Mouse (Mus musculus) lung, embryonic 15.5 days (tissue): Measurements from ENCODE around the gene Selplg. TPM values are rescaled to one million over a fixed set of nuclear protein-coding genes. Genes with fewer than 3 reads are reported as not detected.
"Not testable (repeated sequence)": the region's sequence is repeated elsewhere in the genome, so short reads cannot be mapped to it uniquely, and the experiment has no call there.

ENCODE experiments used
- ATAC-seq: fragments of 200-750 bp; cut with Nextera tagmentation; 2 replicates; pipeline ENCODE4 v1.8.0; 2017; ENCODE audit warnings: moderate number of reproducible peaks, borderline replicate concordance; ENCODE audit not compliant: low FRiP score, low TSS enrichment; ENCODE audit errors: extremely low read depth
- H3K27ac ChIP-seq: fragments of 300-500 bp; sonication (generic); 2 replicates; pipeline ENCODE4 v1.5.1; 2015; ENCODE audit warnings: moderate library complexity, mild to moderate bottlenecking, inconsistent platforms
- H3K27me3 ChIP-seq: fragments of 300-500 bp; sonication (generic); 2 replicates; pipeline ENCODE4 v1.6.1; 2015; ENCODE audit warnings: inconsistent platforms
- H3K36me3 ChIP-seq: fragments of 300-500 bp; sonication (generic); 2 replicates; pipeline ENCODE4 v1.6.1; 2015; ENCODE audit warnings: inconsistent platforms
- H3K4me1 ChIP-seq: fragments of 300-500 bp; sonication (generic); 2 replicates; pipeline ENCODE4 v1.6.1; 2015; ENCODE audit warnings: inconsistent platforms
- H3K4me2 ChIP-seq: fragments of 300-500 bp; sonication (generic); 2 replicates; pipeline ENCODE4 v1.6.1; 2015; ENCODE audit warnings: inconsistent platforms, mild to moderate bottlenecking, moderate library complexity
- H3K4me3 ChIP-seq: fragments of 300-500 bp; sonication (generic); 2 replicates; pipeline ENCODE4 v1.5.1; 2015; ENCODE audit warnings: mild to moderate bottlenecking, inconsistent platforms
- H3K9ac ChIP-seq: fragments of 300-500 bp; sonication (generic); 2 replicates; pipeline ENCODE4 v1.6.1; 2015; ENCODE audit warnings: inconsistent platforms
- H3K9me3 ChIP-seq: fragments of 300-500 bp; sonication (generic); 2 replicates; pipeline ENCODE4 v1.6.1; 2016; ENCODE audit warnings: inconsistent platforms
- WGBS: fragments of 180-500 bp; shearing (Covaris S2); methylation state at CpG from one replicate; pipeline ENCODE4 v1.1.7; 2015; 5-methylcytosine and 5-hydroxymethylcytosine counted together
- polyA plus RNA-seq: library from polyadenylated mRNA; unstranded; fragments of >200 nt; fragmentation: Nextera tagmentation; extraction: Ambion mirVana; gene quantifications from 2 replicates; pipeline ENCODE4 v1.2.1, GENCODE M21; 2015

Selplg gene
- polyA plus RNA-seq, 1 experiment from 2014 or later, result 8.2 TPM

DNA sequence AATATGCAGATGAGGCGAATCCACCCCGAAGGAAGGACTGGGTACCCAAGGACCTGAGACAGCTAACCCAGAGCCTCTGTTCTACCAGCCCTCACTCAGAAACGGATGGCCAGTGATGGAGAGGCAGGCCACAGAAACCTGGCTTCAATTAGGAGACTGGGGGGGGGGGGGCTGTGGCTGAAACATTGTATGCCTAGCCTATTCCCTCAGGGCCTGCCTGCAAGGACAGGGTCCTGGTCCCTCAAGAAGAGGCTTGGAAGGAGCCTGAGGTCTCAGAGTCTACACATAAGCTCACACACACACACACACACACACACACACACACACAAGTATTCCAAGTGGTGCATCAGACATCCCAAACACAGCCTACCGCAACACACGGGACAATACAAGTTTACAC, 32.8 kb downstream of the Selplg start:
- no peaks in the 10 kb centered on the region for H3K27me3 ChIP-seq
- 31% methylated on average over 5 of the region's 5 CpGs for WGBS
- H3K27ac ChIP-seq, result peak overlapping the region; percentile 73
- peak overlapping the region; percentile 56 for H3K4me2 ChIP-seq
- peak overlapping the region; percentile 45 for H3K4me3 ChIP-seq
- no peaks in the 10 kb centered on the region for H3K9me3 ChIP-seq
- H3K9ac ChIP-seq, result peak overlapping the region; percentile 40
- H3K4me1 ChIP-seq, result peaks cover 47% of the 10 kb centered on the region
- peak; percentile 1; the same call in 1 of the 2 replicates for ATAC-seq
- no peaks in the 10 kb centered on the region for H3K36me3 ChIP-seq

- Histone ChIP-seq H3K36me3 (0 out of 2 replicates have a peak, but pooled peaks cover 4% of the 10 kb centered on the region), H3K4me3 (peak overlapping the region; percentile 45), H3K9ac (no peak overlapping the region), H3K27me3 (no peaks in the 10 kb centered on the region), H3K27ac (no peak overlapping the region), H3K9me3 (no peaks in the 10 kb centered on the region), H3K4me1 (peaks cover 47% of the 10 kb centered on the region), H3K4me2 (peak overlapping the region; percentile 56)
- WGBS, result 52% methylated on average over 9 of the region's 9 CpGs
- ATAC-seq, result no peak
Observed at GRCm38 (mm10) chr5:113798525-113798924, 33.9 kb downstream of the Selplg start.

- H3K4me1 ChIP-seq, result peaks cover 57% of the 10 kb centered on the region
- H3K9me3 ChIP-seq, result no peaks in the 10 kb centered on the region
- WGBS, result 16% methylated on average over 19 of the region's 19 CpGs
- peak overlapping the region; percentile 22 for H3K4me3 ChIP-seq
- H3K4me2 ChIP-seq, result peak overlapping the region; percentile 56
- peak overlapping the region; percentile 28 for H3K9ac ChIP-seq
- 0 out of 2 replicates have a peak, but pooled peaks cover 4% of the 10 kb centered on the region for H3K36me3 ChIP-seq
- no peak for ATAC-seq
- peak overlapping the region; percentile 74 for H3K27ac ChIP-seq
- no peaks in the 10 kb centered on the region for H3K27me3 ChIP-seq
Observed at GRCm38 (mm10) chr5:113797149-113797882, 35.1 kb downstream of the Selplg start.

- WGBS, result 8% methylated on average over 13 of the region's 13 CpGs
- Histone ChIP-seq H3K4me3 (peak overlapping the region; percentile 22), H3K27me3 (no peaks in the 10 kb centered on the region), H3K9ac (peak overlapping the region; percentile 28; the same call in 1 of the 2 replicates), H3K36me3 (0 out of 2 replicates have a peak, but pooled peaks cover 4% of the 10 kb centered on the region), H3K4me2 (peak overlapping the region; percentile 56), H3K27ac (peak overlapping the region; percentile 74), H3K9me3 (no peaks in the 10 kb centered on the region), H3K4me1 (peaks cover 62% of the 10 kb centered on the region)
- ATAC-seq, result 0 out of 2 replicates have a peak, but pooled peaks have one; percentile 2
Observed at GRCm38 (mm10) chr5:113796401-113797148, 35.9 kb downstream of the Selplg start.

- Histone ChIP-seq H3K27me3 (no peaks in the 10 kb centered on the region), H3K4me2 (no peak overlapping the region), H3K9me3 (no peaks in the 10 kb centered on the region), H3K4me1 (peaks cover 53% of the 10 kb centered on the region), H3K36me3 (0 out of 2 replicates have a peak, but pooled peaks cover 4% of the 10 kb centered on the region), H3K27ac (peak overlapping the region; percentile 84; the same call in 1 of the 2 replicates), H3K4me3 (no peak overlapping the region), H3K9ac (no peak overlapping the region)
- 69% methylated on average over 16 of the region's 16 CpGs for whole genome bisulfite sequencing
- no peak for ATAC-seq
Observed at GRCm38 (mm10) chr5:113791197-113792095, 41.0 kb downstream of the Selplg start.

- H3K4me2 ChIP-seq, result peak overlapping the region; percentile 1; the same call in 1 of the 2 replicates
- no peak overlapping the region for H3K9ac ChIP-seq
- ATAC-seq, result 0 out of 2 replicates have a peak, but pooled peaks have one; percentile 7
- H3K36me3 ChIP-seq, result 0 out of 2 replicates have a peak, but pooled peaks cover 4% of the 10 kb centered on the region
- H3K4me3 ChIP-seq, result no peak overlapping the region
- H3K4me1 ChIP-seq, result peaks cover 48% of the 10 kb centered on the region
- H3K27me3 ChIP-seq, result no peaks in the 10 kb centered on the region
- no peaks in the 10 kb centered on the region for H3K9me3 ChIP-seq
- 44% methylated on average over 11 of the region's 11 CpGs for WGBS
- peak overlapping the region; percentile 84 for H3K27ac ChIP-seq
Observed at GRCm38 (mm10) chr5:113790453-113791196, 41.8 kb downstream of the Selplg start.

GRCm38 (mm10) chr5:113789075-113789788, 43.2 kb downstream of the Selplg start:
- Histone ChIP-seq H3K4me2 (no peak overlapping the region), H3K9me3 (no peaks in the 10 kb centered on the region)
- peak; percentile 86 for ATAC-seq

DNA sequence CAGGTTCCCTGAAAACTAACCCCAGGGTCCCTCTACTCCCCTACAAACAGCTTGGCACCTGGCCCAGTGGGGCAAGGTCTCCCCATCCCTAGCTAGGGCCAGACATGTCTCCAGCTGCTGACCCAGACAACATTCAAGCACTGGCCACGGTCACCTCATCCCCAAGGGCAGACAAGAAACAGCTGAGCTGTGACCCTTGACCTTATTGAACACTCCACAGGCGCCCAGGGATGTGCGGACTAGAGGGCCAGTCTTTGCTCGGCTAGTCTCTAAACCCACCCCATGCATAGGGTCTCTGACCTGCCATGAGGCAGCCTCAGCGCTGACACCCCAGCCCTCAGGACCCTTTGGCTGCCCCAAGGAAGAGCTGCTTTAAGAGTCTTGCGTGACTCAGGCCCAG, 43.8 kb downstream of the Selplg start:
- peaks cover 60% of the 10 kb centered on the region for H3K4me1 ChIP-seq
- H3K4me3 ChIP-seq, result no peak overlapping the region
- no peak overlapping the region for H3K9ac ChIP-seq
- H3K27me3 ChIP-seq, result peaks cover 2% of the 10 kb centered on the region; the same call in 1 of the 2 replicates
- WGBS, result 30% methylated on average over 6 of the region's 6 CpGs
- peak overlapping the region; percentile 84 for H3K27ac ChIP-seq
- 0 out of 2 replicates have a peak, but pooled peaks have one; percentile 3 for ATAC-seq
- H3K9me3 ChIP-seq, result no peaks in the 10 kb centered on the region
- no peak overlapping the region for H3K4me2 ChIP-seq
- no peaks in the 10 kb centered on the region for H3K36me3 ChIP-seq

More at GRCm38 (mm10) chr5:113789075-113789788, 43.2 kb downstream of the Selplg start:
- WGBS, result 26% methylated on average over 7 of the region's 7 CpGs
- peak overlapping the region; percentile 84 for H3K27ac ChIP-seq
- H3K4me3 ChIP-seq, result no peak overlapping the region
- H3K9ac ChIP-seq, result no peak overlapping the region
- peaks cover 55% of the 10 kb centered on the region for H3K4me1 ChIP-seq
- no peaks in the 10 kb centered on the region; the same call in 1 of the 2 replicates for H3K27me3 ChIP-seq
- no peaks in the 10 kb centered on the region for H3K36me3 ChIP-seq

DNA sequence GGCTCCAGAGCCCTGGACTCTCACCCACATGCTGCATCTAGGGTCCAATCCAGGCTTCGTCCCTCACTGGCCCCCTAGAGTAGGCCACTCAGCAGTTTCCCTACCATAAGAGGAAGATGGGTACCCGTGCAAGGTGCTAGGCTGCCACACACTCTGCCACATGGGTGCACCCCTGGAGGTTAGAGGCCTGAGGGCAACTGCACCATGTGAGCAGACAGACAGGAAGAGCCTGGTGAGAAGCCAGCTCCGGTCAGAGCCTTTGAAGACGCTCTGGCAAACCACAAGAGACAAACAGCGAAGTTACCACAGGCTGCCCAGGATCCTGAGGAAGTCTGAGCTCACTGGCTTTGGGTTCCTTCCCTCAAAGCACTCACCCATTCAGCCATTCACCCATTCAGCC, 45.5 kb downstream of the Selplg start:
- H3K4me2 ChIP-seq, result no peak overlapping the region
- no peaks in the 10 kb centered on the region for H3K36me3 ChIP-seq
- WGBS, result 70% methylated on average over 5 of the region's 5 CpGs
- H3K27me3 ChIP-seq, result peaks cover 4% of the 10 kb centered on the region; the same call in 1 of the 2 replicates
- H3K4me1 ChIP-seq, result peaks cover 59% of the 10 kb centered on the region
- H3K9ac ChIP-seq, result no peak overlapping the region
- no peaks in the 10 kb centered on the region for H3K9me3 ChIP-seq
- no peak overlapping the region for H3K4me3 ChIP-seq
- H3K27ac ChIP-seq, result no peak overlapping the region
- no peak for ATAC-seq

DNA sequence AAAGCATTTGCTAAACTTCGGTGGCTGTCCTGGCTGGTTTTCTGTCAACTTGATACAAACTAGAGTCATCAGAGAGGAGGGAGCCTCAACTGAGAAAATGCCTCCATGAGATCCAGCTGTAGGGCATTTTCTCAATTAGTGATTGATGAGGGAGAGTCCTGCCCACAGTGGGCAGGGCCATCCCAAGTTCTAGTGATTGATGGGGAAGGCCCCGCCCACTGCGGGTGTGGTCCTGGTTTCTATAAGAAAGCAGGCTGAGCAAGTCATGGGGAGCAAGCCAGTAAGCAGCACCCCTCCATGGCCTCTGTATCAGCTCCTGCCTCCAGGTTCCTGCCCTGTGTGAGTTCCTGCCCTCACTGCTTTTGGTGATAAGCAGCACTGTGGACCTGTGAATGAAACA, 48.3 kb downstream of the Selplg start:
- H3K27ac ChIP-seq, result peak overlapping the region; percentile 89
- ATAC-seq, result peak; percentile 5; the same call in 1 of the 2 replicates
- H3K4me3 ChIP-seq, H3K9me3 ChIP-seq, H3K9ac ChIP-seq, H3K36me3 ChIP-seq, H3K27me3 ChIP-seq: not testable (repeated sequence)
- H3K4me2 ChIP-seq, result peak overlapping the region; percentile 29; the same call in 1 of the 2 replicates
- 24% methylated on average over 3 of the region's 3 CpGs for WGBS
- peaks cover 32% of the 10 kb centered on the region for H3K4me1 ChIP-seq
